Mouse (Mus musculus) stomach, embryonic 16.5 days (tissue): ENCODE data around the gene Dctn1. TPM values are rescaled to one million over a fixed set of nuclear protein-coding genes. Genes with fewer than 3 reads are reported as not detected.

Source experiments
- ATAC-seq: fragments of 200-750 bp; cut with Nextera tagmentation; 2 replicates; pipeline ENCODE4 v1.8.0; 2017; ENCODE audit warnings: moderate number of reproducible peaks, moderate TSS enrichment; ENCODE audit not compliant: insufficient read depth, low FRiP score
- H3K27ac ChIP-seq: fragments of 300-500 bp; sonication (generic); 2 replicates; pipeline ENCODE4 v1.5.1; 2014; ENCODE audit warnings: low read length
- H3K27me3 ChIP-seq: fragments of 300-500 bp; sonication (generic); 2 replicates; pipeline ENCODE4 v1.6.1; 2014; ENCODE audit warnings: low read length, control low read depth, mixed read lengths; ENCODE audit not compliant: control insufficient read depth, insufficient read depth
- H3K36me3 ChIP-seq: fragments of 300-500 bp; sonication (generic); 2 replicates; pipeline ENCODE4 v1.6.1; 2014; ENCODE audit warnings: low read length; ENCODE audit not compliant: control insufficient read depth, insufficient read depth
- H3K4me1 ChIP-seq: fragments of 300-500 bp; sonication (generic); 2 replicates; pipeline ENCODE4 v1.6.1; 2014; ENCODE audit warnings: low read length, control low read depth, mixed read lengths; ENCODE audit not compliant: control insufficient read depth, insufficient read depth
- H3K4me2 ChIP-seq: fragments of 300-500 bp; sonication (generic); 2 replicates; pipeline ENCODE4 v1.6.1; 2014; ENCODE audit warnings: low read depth, low read length, mixed read lengths
- H3K4me3 ChIP-seq: fragments of 300-500 bp; sonication (generic); replicated peaks from 2 replicates; pipeline ENCODE4 v1.5.1; 2014; ENCODE audit warnings: mild to moderate bottlenecking, low read length
- H3K9ac ChIP-seq: fragments of 300-500 bp; sonication (generic); 2 replicates; pipeline ENCODE4 v1.6.1; 2014; ENCODE audit warnings: low read length
- H3K9me3 ChIP-seq: fragments of 300-500 bp; sonication (generic); replicated peaks from 2 replicates; pipeline ENCODE4 v1.6.1; 2016; ENCODE audit warnings: low read length, control low read depth; ENCODE audit not compliant: control insufficient read depth
- WGBS: fragments of 180-500 bp; shearing (Covaris S2); extraction: QIAGEN DNeasy Blood & Tissue Kit; methylation state at CpG from one replicate; pipeline ENCODE4 v1.1.7; 2014; 5-methylcytosine and 5-hydroxymethylcytosine counted together
- polyA plus RNA-seq: library from polyadenylated mRNA; unstranded; fragments of >200 nt; fragmentation: Nextera tagmentation; extraction: Ambion mirVana; gene quantifications from 2 replicates; pipeline ENCODE4 v1.2.1, GENCODE M21; 2015

Dctn1 gene
- polyA plus RNA-seq, 1 experiment from 2014 or later, result 74.1 TPM

DNA sequence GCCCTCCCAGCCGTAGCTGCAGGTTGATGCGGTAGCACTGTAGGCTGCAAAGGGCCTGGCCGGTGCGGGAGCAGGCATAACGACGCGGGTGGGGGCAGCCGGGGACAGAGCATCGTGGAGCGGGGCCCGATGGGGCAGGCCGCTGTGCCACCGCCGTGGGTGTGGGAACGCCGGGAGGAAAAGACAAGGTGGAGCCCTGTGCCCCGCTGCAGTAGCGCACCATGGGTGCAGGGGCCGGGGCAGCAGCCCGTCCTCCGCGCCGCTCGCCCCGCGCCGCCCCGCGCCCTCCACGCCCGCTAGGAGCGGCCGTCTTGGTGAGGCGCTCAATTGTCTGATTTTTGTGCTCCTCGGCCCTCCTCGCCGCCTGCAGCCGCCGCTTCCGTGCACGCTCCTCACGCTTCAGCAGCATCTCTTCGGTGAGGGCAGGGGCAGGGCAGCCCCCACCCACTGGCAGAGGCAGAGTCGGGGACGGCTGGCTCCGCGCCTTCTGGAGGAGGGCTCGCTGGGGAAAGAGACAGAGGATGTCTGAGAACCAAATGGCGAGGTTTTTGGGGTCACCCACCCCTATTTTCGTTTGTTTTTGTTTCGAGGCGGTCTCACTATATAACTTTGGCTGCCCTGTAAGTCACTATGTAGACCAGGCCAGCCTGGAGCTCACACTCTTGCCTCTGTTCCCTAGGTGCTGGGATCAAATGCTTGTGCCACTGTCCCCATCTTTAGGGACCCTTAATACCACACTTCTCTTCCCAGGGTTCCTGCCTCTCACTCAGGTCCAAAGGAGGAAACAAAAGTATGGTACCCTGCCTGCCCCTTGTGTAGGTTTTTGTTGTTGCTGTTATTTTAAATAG, 43.6 kb upstream of the Dctn1 start:
- peak; percentile 45; the same call in 1 of the 2 replicates for ATAC-seq
- WGBS, result 1% methylated on average over 51 of the region's 52 CpGs
- H3K27ac ChIP-seq, result peak overlapping the region; percentile 98
- H3K36me3 ChIP-seq, result peaks cover 12% of the 10 kb centered on the region
- H3K4me3 ChIP-seq, result peak overlapping the region; percentile 77
- H3K4me1 ChIP-seq, result peaks cover 35% of the 10 kb centered on the region
- no peaks in the 10 kb centered on the region for H3K27me3 ChIP-seq
- peak overlapping the region; percentile 88 for H3K9ac ChIP-seq
- no peaks in the 10 kb centered on the region for H3K9me3 ChIP-seq
- peak overlapping the region; percentile 96 for H3K4me2 ChIP-seq

DNA sequence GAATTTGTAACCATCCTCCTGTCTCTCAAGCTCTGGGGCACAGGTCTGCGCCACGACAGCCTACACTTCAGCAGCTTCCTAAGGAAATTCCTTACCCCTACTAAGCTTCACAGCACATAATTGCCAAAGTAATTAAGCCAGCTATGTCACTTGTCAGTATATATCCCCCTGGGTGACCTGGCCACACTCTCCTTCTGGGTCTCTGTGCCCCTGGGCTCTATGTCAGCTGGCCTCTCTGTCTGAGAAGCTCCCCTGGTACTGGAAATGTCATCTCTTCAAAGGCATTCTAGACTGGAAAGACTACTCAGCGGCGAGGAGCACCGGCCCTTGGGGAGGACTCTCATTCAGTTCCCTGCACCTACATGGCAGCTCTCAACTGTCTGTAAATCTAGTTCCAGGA, 42.8 kb upstream of the Dctn1 start:
- H3K4me3 ChIP-seq, result 0 out of 2 replicates have a peak overlapping the region, but pooled peaks have one; percentile 3
- H3K27ac ChIP-seq, result no peak overlapping the region
- 81% methylated on average over 5 of the region's 5 CpGs for WGBS
- H3K36me3 ChIP-seq, result peaks cover 9% of the 10 kb centered on the region
- no peak for ATAC-seq
- H3K4me2 ChIP-seq, result no peak overlapping the region
- no peaks in the 10 kb centered on the region for H3K27me3 ChIP-seq
- H3K9ac ChIP-seq, result peak overlapping the region; percentile 35; the same call in 1 of the 2 replicates
- H3K4me1 ChIP-seq, result peaks cover 35% of the 10 kb centered on the region
- H3K9me3 ChIP-seq, result no peaks in the 10 kb centered on the region

DNA sequence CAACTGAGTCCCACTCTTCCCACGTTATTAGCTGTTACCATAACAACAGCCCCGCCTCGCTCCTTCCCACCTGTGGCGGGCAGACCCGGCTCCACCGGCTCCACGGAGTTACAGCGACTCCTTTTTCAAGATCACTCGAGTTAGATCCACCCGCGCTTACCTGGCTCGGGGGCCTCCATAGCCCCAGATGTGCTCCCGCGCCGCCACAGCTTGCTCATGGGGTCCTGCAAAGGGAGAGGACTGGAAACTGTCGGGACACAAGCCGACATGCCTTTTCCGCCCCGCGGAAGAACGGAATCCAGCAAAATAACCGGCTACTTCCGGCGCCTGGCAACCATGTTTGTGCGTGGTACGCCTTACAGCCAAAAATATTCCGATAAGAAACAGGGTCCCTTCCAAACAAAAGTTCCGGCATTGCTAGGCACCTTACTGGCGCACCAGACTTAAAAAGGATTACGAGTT, 40.8 kb upstream of the Dctn1 start:
- peaks cover 29% of the 10 kb centered on the region for H3K4me1 ChIP-seq
- H3K4me2 ChIP-seq, result peak overlapping the region; percentile 85
- H3K36me3 ChIP-seq, result no peaks in the 10 kb centered on the region
- peak overlapping the region; percentile 80 for H3K4me3 ChIP-seq
- no peaks in the 10 kb centered on the region for H3K9me3 ChIP-seq
- WGBS, result 0% methylated on average over 30 of the region's 30 CpGs
- peak overlapping the region; percentile 62; the same call in 1 of the 2 replicates for H3K27ac ChIP-seq
- H3K9ac ChIP-seq, result peak overlapping the region; percentile 87
- 0 out of 2 replicates have a peak, but pooled peaks have one; percentile 7 for ATAC-seq
- H3K27me3 ChIP-seq, result no peaks in the 10 kb centered on the region

DNA sequence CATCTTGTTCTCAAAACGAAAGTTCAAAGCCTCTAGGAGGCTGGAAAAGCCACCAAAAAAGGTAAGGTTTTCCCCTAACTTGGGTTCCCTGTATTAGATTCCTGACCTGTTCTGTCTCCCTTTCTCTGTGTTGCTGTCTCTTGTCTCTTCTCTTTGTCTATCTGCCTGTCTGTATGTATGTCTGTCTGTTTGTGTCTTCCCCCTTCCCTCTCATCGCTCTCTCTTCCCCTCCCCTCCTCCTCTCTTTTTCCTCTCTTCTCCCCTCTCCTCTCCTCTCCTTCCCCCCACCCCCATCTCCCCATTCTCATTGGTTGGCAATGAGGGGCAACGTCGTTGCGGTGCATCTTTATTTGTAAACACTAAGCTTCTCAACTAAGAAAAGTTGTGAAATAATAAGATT, 40.4 kb upstream of the Dctn1 start, which contains the start of gene Ino80b:
Ino80b (minus strand) TSS at position 101 of the 400 bp plus-strand sequence.
- Histone ChIP-seq H3K4me1 (peaks cover 25% of the 10 kb centered on the region), H3K4me3 (peak within 1 kb of the TSS; percentile 80)
- 20% methylated on average over 5 of the region's 5 CpGs for WGBS

DNA sequence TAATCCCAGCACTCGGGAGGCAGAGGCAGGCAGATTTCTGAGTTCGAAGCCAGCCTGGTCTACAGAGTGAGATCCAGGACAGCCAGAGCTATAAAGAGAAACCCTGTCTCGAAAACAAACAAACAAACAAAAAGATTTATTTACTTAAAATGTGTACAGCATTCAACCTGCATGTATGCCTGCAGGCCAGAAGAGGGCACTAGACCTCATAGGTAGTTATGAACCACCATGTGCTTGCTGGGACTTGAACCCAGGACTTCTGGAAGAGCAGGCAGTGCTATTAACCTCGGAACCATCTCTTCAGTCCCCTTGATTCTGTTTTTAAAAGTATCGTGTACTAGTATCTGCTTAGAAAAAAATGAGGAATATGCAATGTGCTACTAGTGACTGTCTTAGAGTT, 38.3 kb upstream of the Dctn1 start:
- no peaks in the 10 kb centered on the region for H3K27me3 ChIP-seq
- no peaks in the 10 kb centered on the region for H3K36me3 ChIP-seq
- no peak overlapping the region for H3K4me3 ChIP-seq
- no peak for ATAC-seq
- 94% methylated on average over 5 of the region's 5 CpGs for WGBS
- H3K4me1 ChIP-seq, result peaks cover 30% of the 10 kb centered on the region
- H3K4me2 ChIP-seq, result no peak overlapping the region
- H3K9ac ChIP-seq, result no peak overlapping the region
- no peak overlapping the region for H3K27ac ChIP-seq
- H3K9me3 ChIP-seq, result no peaks in the 10 kb centered on the region

More for the DNA sequence above, 40.4 kb upstream of the Dctn1 start, which contains the start of gene Ino80b:
- peak within 1 kb of the TSS; percentile 62; the same call in 1 of the 2 replicates for H3K27ac ChIP-seq
- no peaks in the 10 kb centered on the region for H3K27me3 ChIP-seq
- H3K9ac ChIP-seq, result peak within 1 kb of the TSS; percentile 87
- H3K9me3 ChIP-seq, result no peaks in the 10 kb centered on the region
- no peaks in the 10 kb centered on the region for H3K36me3 ChIP-seq
- no peak for ATAC-seq
- H3K4me2 ChIP-seq, result peak within 1 kb of the TSS; percentile 85

DNA sequence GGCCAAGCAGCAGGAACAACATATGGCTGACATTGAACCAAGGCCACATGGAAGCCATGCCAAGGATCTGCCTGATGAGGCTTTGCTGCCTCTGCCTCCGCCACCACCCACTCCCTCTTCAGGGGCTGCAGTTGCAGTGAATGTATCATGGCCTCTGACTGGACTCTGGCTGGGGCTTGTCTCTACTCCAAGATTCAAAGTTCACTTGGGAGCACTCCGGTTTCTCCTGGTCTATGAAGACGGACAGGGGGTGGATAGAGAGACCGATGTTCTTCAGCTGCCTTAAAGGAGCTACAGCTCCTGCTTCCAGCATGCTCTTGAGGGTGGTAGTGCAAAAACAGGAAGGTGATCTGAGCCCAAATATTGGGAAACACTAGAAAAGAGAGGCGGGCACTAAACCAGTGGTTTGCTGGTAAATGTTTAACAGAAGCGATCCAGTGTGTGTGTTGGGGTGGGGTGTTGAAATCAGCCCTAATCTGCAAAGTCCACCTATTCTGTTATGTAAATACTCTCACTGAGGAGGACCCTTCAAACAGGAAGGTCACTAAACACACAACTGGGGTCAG, 34.2 kb upstream of the Dctn1 start:
- H3K4me1 ChIP-seq, result peaks cover 20% of the 10 kb centered on the region
- peak overlapping the region; percentile 25 for H3K4me2 ChIP-seq

DNA sequence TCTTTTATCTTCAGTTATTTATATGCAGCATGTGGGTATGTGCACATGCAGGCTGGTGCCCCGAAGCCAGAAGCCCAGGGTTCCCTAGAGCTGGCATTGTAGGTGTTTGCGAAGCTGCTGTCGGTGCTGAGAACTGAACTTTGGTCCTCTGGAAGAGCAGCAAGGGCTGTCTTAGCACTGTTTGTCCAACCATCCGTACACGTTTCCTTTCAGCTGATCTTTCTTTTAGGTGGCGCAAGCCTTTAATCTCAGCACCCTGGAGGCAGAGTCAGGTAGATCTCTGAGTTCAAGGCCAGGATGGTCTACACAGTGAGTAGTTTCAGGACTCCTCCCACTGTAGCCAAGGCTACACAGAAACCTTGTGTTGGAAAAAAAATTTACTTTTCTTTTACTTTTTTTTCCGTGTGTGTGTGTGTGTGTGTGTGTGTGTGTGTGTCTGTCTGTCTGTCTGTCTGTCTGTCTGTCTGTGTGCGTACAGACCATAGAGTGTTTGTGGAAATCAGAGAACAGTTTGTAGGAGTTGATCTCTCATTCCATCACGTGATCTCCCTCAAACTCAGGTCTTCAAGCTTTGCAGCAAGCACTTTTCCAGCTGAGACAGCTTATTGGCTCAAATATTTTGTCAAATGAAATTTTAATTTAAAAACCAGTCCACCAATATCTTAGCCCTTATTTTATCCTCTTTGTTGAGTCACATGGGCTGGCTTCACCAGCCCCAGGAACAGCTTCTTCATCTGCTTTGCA, 33.4 kb upstream of the Dctn1 start:
- Histone ChIP-seq H3K27me3 (no peaks in the 10 kb centered on the region), H3K9ac (no peak overlapping the region), H3K4me2 (peak overlapping the region; percentile 6; the same call in 1 of the 2 replicates), H3K9me3 (no peaks in the 10 kb centered on the region), H3K27ac (peak overlapping the region; percentile 82), H3K4me1 (peaks cover 20% of the 10 kb centered on the region), H3K36me3 (no peaks in the 10 kb centered on the region), H3K4me3 (no peak overlapping the region)
- ATAC-seq, result no peak
- 68% methylated on average over 9 of the region's 9 CpGs for WGBS

More for the DNA sequence above, 34.2 kb upstream of the Dctn1 start:
- Histone ChIP-seq H3K27me3 (no peaks in the 10 kb centered on the region), H3K9me3 (no peaks in the 10 kb centered on the region), H3K27ac (peak overlapping the region; percentile 82), H3K9ac (peak overlapping the region; percentile 34; the same call in 1 of the 2 replicates), H3K36me3 (no peaks in the 10 kb centered on the region), H3K4me3 (no peak overlapping the region)
- 38% methylated on average over 6 of the region's 6 CpGs for WGBS
- ATAC-seq, result peak; percentile 59; the same call in 1 of the 2 replicates

DNA sequence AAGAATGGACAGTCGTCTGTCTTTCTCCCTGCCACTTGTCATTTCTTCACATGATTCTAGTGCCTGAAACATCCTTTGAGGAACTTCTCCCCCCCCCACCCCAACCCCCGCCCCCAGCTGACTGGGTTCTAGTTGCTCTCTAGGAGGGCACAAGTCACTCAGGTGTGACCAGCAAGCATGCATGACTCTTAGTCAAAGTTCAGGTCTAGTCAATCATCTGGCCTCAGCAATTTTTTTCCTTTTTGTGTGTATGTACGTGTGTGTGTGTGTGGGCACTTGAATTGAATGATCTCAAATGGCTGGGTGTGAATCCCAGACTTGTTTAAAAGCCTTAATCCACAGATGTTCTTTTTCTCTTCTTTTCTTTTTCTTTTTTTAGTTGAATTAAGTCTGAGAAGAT, 31.5 kb upstream of the Dctn1 start:
- no peaks in the 10 kb centered on the region for H3K27me3 ChIP-seq
- 0 out of 2 replicates have a peak overlapping the region, but pooled peaks have one; percentile 99 for H3K27ac ChIP-seq
- H3K4me3 ChIP-seq, result no peak overlapping the region
- H3K4me2 ChIP-seq, result no peak overlapping the region
- 60% methylated on average over 3 of the region's 3 CpGs for WGBS
- no peak overlapping the region for H3K9ac ChIP-seq
- peaks cover 35% of the 10 kb centered on the region for H3K4me1 ChIP-seq
- no peak for ATAC-seq
- H3K36me3 ChIP-seq, result no peaks in the 10 kb centered on the region
- no peaks in the 10 kb centered on the region for H3K9me3 ChIP-seq
